Mouse (Mus musculus) heart, postnatal 0 days (tissue): ENCODE measurements at regions not wholly inside any gene's neighbourhood (a gene's known extent, or its start where the extent isn't known, plus 50 kb on each side); places are given as distances from the start of the nearest gene placed in this dataset.

Experiments used
- CTCF ChIP-seq: IDR thresholded peaks from 2 replicates; pipeline ENCODE4 v1.5.1; 2016; ENCODE audit warnings: antibody characterized with exemption, control low read depth, low read depth
- EP300 ChIP-seq: IDR thresholded peaks from 2 replicates; pipeline ENCODE4 v1.6.1; 2016; ENCODE audit warnings: antibody characterized with exemption, low read depth

DNA sequence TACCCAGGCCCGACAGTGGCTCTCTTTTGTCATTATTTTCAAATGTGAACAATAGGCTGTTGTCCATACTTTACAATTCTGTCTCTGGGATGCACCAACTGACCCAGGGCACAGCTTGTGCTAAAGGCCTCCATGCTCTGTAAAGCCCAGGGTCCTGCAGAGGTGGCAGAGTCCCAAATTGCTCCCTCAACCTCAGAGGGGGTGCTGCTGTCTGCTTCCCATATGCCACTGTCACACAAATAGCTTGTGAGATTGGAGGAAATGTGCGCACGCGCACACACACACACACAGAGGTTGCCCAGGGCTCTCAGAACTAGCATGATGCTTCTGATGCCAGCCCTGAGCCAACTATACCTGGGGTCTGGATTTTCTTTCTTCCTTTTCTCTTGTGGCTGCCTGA is 87.3 kb upstream of the Ccnd1 start:
- no peak for TF ChIP-seq CTCF
- TF ChIP-seq EP300, result no peak
